Mouse (Mus musculus): ENCODE results near the gene Rims4.
A peak's percentile ranks its signal among the peaks of the same experiment; 100 is the strongest.

The Rims4 gene

DNA sequence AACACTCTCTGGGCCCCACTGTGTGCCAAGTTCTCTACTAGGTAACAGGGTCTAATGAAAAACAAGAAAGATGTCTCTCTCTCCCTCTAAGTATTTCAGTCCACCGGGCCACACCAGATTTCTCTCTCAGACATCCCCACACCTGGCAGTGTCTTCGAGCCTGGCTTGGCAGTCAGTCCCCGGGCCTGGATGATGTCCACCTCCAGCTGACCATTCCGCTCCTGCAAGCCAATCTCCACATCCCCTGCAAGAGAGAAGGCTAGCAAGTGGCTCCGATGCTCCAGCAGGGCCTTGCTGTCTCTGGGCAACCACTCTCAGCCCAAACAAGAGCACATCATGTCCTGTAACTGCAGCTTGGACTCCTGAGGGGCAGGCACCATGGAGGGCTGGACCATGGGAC is 53.2 kb downstream of the Rims4 start:
- DNase-seq, result no peak

DNA sequence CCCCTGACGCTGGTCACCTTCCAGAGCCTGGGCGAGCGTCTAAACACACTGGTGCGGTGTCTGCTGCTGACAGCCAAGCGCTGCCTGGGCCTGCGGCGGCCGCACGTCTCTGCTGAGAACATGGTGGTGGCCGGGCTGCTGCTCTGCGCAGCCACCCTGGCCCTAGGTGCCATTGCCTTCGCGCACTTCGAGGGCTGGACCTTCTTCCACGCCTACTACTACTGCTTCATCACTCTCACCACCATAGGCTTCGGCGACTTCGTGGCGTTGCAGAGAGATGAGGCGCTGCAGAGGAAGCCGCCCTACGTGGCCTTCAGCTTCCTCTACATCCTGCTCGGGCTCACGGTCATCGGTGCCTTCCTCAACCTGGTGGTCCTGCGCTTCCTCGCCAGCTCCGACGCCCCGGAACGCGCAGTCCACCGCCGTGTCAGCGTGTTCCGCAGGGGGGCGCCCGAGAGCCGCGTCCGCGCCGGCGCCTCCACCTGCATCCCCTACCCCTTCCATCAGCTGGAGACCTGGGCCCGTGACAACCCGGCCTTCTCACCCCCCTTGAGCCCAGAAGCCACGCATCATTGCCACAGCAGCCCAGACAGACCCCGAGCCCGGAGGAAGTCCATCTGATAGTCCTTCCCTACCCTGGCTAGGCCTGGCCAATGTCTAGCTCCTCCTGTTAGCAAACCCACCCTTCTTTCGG is 60.1 kb downstream of the Rims4 start:
- DNase-seq, result peak; percentile 51 to 60

DNA sequence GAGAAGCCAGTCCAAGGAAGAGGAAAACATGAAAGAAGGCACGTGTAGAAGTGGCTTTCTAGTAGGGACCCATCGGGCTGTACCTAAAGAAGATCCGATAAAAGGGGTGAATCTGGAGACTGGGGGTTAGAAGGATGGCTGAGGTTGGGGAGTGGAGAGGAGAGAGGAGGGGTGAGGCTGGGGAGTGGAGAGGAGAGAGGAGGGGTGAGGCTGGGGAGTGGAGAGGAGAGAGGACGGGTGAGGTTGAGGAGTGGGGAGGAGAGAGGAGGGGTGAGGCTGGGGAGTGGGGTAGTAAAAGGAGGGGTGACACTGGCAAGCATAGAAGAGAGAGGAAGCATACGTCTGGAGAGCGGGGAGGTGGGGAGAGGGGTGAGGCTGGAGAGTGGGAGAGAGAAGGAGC is 61.2 kb downstream of the Rims4 start:
- no peak for DNase-seq

DNA sequence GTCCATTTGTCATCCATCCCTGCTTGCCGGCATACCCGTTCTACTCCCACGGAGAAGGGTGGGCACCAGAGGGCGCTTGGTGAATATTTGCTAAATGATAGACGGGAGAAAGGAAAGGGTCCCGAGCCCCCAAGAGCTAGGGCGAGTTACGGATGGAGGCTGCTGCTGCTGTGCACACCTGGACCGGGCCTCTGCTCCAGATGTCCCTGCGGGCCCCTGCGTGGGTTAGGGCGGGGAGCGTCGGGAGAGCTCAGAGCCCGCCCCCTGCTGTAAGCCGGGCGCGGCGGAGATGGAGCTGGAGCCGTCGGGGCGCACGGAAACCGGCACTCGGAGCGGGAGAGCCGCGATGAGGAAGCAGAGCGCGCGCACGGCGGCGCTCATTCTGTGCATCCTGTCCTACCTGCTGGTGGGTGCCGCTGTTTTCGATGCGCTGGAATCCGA is 65.0 kb downstream of the Rims4 start, which contains the start of gene Kcnk15:
Gene Kcnk15 (plus strand): TSS at position 191 of the 441 bp plus-strand sequence.
- no peak for DNase-seq

DNA sequence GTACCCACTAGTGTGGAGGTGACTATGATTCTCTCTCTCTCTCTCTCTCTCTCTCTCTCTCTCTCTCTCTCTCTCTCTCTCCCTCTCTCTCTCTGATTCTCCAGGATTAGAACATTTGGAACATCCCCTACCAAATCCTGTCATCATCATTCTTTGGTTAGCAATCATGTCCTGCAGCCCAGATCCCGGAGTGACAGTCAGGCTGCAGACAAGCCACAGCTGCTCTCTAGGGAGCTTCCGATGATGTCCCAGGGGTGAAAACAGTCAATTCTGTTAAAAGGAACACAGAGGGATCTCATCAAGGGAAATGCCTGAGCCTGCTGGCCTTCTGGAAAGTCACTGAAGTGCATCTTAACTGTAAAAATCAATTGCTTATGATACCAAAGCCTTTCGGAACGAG is 76.4 kb downstream of the Rims4 start:
- DNase-seq, result no peak

DNA sequence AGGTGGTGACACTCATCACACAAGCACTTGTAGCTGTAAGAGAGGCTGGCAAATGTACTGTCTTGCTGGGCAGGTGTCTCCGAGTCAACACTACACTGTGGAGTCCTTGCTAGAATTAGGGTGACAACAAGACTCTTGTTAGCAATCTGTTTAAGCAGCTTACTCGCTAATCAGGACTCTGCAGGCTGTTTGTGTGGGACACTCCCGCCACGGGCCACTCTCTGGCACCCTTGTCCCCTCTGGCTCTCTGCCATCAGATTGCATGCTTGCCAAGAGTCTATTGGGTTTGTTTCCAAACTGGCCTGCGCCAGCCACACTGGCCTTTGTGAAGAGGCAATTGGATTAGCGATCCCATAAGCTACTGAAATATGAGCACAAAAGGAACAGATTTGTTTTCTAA is 79.0 kb downstream of the Rims4 start:
- no peak for DNase-seq

DNA sequence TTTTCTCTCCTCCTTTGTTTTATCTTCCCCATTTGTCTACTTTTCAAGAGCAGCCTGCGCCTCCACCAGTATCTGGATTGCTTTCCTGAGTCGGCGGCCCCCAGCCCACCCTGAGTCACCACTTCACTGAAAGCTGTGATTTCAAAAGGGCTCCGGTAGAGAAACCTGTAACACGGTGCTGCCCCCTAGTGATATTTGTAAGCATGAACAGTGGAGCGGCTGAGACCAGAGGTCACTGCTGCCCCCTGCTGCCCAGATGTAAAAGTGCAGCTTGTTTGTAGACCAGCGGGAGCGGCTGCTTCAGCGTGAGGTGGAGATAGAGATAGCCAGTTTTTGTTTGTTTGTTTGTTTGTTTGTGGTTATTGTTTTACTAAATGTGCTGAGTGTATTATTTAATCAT is 80.4 kb downstream of the Rims4 start:
- DNase-seq, result peak; percentile 89 to 90

DNA sequence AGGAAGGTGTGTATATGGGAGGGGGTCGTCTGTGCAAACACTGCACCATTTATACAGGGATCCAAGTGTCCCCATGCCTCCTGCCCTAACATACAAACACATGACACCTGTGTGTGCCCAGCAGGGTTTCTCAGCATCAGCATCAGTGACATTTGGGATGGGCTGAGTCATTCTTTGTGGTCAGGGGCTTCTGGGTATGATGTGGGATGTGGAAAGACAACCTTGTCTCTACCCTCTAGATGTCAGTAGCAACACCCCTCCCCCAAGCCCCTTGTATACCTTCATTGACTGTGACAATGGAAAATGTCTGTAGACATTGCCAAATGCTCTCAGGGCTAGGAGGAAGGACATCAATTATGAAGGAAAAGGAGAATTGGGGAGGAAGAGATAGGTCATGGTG is 87.3 kb downstream of the Rims4 start:
- no peak for DNase-seq

DNA sequence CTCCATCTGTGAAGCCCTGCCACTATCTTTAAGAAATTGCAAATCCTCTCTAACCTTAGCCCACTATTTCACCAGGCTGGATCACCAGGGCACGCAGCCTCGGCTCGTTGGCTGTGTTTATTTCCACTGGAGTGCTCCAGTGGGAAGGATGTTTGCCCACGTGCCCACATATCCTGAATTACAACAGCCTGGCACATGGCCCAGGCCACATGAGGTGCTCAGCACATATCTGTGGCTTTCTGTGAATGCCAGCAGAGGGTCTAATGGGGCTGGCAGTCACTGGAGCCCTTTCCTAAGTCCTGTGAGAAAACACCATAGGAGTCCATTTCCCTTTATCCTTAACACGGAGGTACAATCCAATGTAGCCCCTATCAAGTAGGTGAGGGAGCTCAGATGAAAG is 92.0 kb downstream of the Rims4 start:
- DNase-seq, result no peak

DNA sequence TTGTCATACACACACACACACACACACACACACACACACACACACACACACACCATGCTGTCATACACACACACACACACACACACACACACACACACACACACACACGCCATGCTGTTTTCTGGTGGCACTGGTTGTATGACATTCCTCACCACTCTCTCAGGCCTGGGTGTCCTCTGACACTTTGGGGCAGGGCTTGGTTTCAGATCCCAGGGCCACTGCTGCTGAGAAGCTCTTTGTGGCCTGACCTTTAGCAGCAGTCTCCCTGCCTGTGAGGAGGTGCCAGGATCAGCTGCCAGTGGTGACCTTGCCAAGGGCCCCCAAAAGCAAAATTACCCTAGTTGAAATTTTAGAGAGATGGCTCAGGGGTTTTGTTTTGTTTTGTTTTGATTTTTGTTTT is 92.6 kb downstream of the Rims4 start:
- no peak for DNase-seq

DNA sequence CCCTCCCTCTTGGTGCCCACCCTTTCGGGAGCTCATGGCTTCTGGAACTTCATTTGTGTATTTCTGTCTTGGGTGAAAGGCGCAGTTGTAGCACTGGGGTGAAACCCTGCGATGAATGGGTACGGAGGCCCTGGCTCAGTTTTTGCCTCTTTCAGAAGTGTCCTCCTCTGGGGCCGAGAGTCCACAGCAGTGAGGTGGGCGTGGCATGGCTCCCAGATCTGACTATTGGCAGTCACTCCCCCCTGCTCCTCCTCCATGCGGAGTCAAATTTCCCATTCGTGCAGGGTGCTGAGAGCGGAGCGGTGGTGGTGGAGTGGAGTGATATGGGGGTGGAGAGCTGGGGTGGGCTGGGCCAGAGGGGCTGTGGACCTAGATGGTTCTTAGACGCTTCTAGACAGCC is 94.7 kb downstream of the Rims4 start:
- DNase-seq, result no peak

DNA sequence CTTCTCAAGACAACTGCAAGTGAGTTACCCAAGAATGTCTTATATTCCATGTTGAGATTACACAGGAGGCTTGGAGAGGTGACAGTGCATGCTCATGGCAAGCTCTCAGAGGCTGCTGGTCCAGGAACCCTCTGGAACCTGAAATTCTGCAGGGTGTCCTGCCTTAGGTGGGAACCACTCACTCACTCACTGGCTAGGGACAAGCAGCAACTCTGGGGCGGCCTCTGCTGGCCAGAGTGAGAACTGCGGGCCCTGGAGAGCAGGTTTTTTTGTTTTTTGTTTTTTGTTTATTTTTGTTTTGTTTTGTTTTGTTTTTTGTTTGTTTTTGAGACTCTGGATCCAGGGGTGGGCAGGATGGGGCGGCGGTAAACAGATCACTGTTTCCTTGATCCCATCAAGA is 95.2 kb downstream of the Rims4 start:
- peak; percentile 65 to 71 for DNase-seq

DNA sequence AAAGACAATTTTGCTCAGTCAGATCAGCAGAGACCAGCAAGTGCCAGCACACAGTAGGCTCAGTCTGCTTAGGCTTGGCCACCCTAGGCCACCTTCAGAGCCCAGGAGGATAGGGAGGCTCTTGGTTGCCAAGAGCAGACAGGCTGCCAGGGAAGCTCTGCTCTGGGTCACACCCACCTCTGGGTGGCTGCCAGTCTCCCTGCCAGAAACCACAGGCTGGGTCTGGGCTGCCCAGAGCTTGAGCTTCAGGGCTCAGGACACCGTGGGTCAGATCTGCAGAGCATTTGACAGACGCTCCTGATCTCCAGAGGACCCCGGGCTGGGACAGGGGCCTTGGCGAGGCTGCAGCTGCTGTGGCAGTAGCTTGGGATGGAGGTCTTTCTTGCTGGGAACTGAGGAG is 97.9 kb downstream of the Rims4 start, which contains the start of gene Ccn5:
Gene Ccn5 (plus strand): TSS at position 255 of the 400 bp plus-strand sequence.
- no peak for DNase-seq

DNA sequence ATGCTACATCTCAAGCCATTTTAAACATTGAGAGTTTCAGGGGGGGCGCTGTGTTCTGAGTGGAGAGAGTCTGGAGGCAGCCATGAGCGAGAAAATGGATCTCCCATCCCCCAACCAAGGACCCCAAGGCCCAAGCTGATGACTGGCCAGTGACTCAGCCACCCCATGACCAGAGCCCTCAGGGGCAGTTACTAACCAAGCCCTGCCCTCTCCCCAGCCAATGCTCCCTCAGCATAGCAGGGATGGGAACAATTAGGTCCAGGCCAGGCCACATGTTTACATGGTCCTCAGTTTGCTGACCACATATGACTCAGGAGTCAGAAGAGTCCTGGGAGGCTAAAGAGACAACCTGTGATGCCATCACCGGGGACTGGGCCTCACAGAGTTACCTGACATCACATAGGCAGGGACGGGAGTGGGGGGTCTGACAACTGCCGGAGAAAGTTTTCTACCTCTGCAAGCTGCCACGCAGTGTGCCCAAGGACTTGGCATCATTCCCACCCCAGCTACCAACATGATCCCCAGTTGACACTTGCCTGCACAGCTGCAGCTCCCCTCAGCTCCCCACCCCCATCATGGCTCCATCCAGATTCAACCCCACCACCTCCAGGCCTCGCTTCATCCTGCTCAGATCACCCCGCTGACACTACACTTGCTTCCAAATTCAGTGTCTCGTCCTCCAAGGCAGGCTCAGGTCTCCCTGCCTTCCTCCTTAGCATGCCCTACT is 103.6 kb downstream of the Rims4 start:
- no peak for DNase-seq

DNA sequence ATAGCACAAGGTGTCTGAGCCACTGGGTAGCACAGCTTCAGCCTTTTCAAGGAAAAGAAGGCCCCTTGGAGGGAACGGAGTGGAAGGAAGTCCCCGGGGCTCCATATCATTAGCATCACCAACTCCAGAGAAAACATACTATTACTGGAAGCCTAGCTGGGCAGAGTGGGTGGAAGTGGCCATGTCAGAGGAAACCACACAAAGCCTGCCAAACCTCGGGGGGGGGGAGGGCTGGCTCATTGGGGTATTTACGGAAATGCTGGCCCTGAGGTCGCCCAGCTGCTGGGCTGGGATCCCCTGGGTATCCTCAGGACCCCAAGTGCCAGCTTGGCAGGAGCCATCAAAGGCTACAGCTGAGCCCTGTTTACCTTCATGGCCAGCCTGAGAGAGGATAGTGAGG is 105.4 kb downstream of the Rims4 start:
- no peak for DNase-seq
